Mouse (Mus musculus) limb, embryonic 14.5 days (tissue): Measurements from ENCODE around the gene U2af1. TPM values are rescaled to one million over a fixed set of nuclear protein-coding genes. Genes with fewer than 3 reads are reported as not detected.
"Not testable (repeated sequence)": the region's sequence is repeated elsewhere in the genome, so short reads cannot be mapped to it uniquely, and the experiment has no call there.

ENCODE experiments used
- ATAC-seq: fragments of 200-750 bp; cut with Nextera tagmentation; 2 replicates; pipeline ENCODE4 v1.8.0; 2017; ENCODE audit warnings: low read depth, moderate number of reproducible peaks, moderate TSS enrichment; ENCODE audit not compliant: low FRiP score
- DNase-seq: peaks from one replicate; pipeline ENCODE4 v3.0.0-alpha.2; 2015; ENCODE audit warnings: low spot score
- H3K27ac ChIP-seq: fragments of 300-500 bp; sonication (generic); replicated peaks from 2 replicates; pipeline ENCODE4 v1.5.1; 2014; ENCODE audit warnings: low read depth, mild to moderate bottlenecking, low read length, moderate library complexity, mixed read lengths
- H3K27me3 ChIP-seq: fragments of 300-500 bp; sonication (generic); 2 replicates; pipeline ENCODE4 v1.6.1; 2014; ENCODE audit warnings: low read length, mixed read lengths; ENCODE audit not compliant: control insufficient read depth, insufficient read depth
- H3K36me3 ChIP-seq: fragments of 300-500 bp; sonication (generic); 2 replicates; pipeline ENCODE4 v1.6.1; 2014; ENCODE audit warnings: mild to moderate bottlenecking, low read length, moderate library complexity, mixed read lengths; ENCODE audit not compliant: control insufficient read depth, insufficient read depth
- H3K4me1 ChIP-seq: fragments of 300-500 bp; sonication (generic); 2 replicates; pipeline ENCODE4 v1.6.1; 2014; ENCODE audit warnings: antibody characterized with exemption, low read length, mixed read lengths; ENCODE audit not compliant: control insufficient read depth, insufficient read depth
- H3K4me2 ChIP-seq: fragments of 300-500 bp; sonication (generic); replicated peaks from 2 replicates; pipeline ENCODE4 v1.6.1; 2014; ENCODE audit warnings: low read depth, mild to moderate bottlenecking, low read length, moderate library complexity; ENCODE audit not compliant: severe bottlenecking
- H3K4me3 ChIP-seq: fragments of 300-500 bp; sonication (generic); replicated peaks from 2 replicates; pipeline ENCODE4 v1.5.1; 2014; ENCODE audit warnings: low read length
- H3K9ac ChIP-seq: fragments of 300-500 bp; sonication (generic); 2 replicates; pipeline ENCODE4 v1.6.1; 2014; ENCODE audit warnings: mild to moderate bottlenecking, low read depth, low read length, moderate library complexity; ENCODE audit not compliant: severe bottlenecking
- H3K9me3 ChIP-seq: fragments of 300-500 bp; sonication (generic); 2 replicates; pipeline ENCODE4 v1.6.1; 2016; ENCODE audit warnings: low read length; ENCODE audit not compliant: control insufficient read depth
- POLR2A ChIP-seq: fragments of 200-500 bp; IDR thresholded peaks from 2 replicates; pipeline ENCODE4 v1.8.0; 2012; ENCODE audit warnings: inconsistent platforms, mild to moderate bottlenecking, moderate library complexity, borderline replicate concordance; ENCODE audit not compliant: insufficient read depth, insufficient read length; ENCODE audit errors: extremely low read depth
- WGBS: fragments of 180-500 bp; shearing (Covaris S2); extraction: QIAGEN DNeasy Blood & Tissue Kit; methylation state at CpG from one replicate; pipeline ENCODE4 v1.1.7; 2014; 5-methylcytosine and 5-hydroxymethylcytosine counted together
- polyA plus RNA-seq, 2 experiments: library from polyadenylated mRNA; depleted of rRNA in 1 of 2; stranded (reverse) in 1 of 2; unstranded in 1 of 2; fragments of >200 nt; fragmentation: Nextera tagmentation in 1 of 2; extraction: Ambion mirVana in 1 of 2; gene quantifications; 2 replicates each; pipeline versions ENCODE4 v1.2.1 to v1.2.3; 2012 to 2014

U2af1 gene
- polyA plus RNA-seq, 2 experiments, result 151 to 345 TPM

DNA sequence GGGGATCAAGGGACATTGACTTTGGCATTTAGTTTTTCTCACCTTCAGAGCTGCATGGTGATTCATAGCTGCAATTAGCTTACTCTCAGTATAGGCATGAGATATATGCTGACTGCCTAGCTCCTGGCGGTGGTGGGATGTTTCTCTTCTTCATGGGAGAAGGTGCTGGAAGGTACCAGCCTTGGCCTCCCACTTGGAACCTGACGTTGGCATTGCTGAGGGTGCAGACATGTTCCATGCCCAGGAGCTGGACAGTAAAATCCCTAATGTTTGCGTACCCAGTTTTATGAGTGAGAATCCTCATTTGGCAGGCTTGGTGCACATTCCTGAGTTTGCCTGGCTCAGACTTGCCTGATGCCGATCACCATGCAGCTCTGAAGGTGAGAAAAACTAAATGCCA is 35.6 kb downstream of the U2af1 start:
- H3K36me3 ChIP-seq, result no peaks in the 10 kb centered on the region
- H3K27me3 ChIP-seq, result no peaks in the 10 kb centered on the region
- H3K9me3 ChIP-seq, result no peaks in the 10 kb centered on the region; the same call in 1 of the 2 replicates
- no peak overlapping the region for H3K9ac ChIP-seq
- no peak for DNase-seq
- WGBS, result 73% methylated on average over 4 of the region's 4 CpGs
- no peak overlapping the region for H3K27ac ChIP-seq
- no peak overlapping the region for H3K4me3 ChIP-seq
- no peak for TF ChIP-seq POLR2A
- no peak overlapping the region for H3K4me2 ChIP-seq
- ATAC-seq, result no peak
- no peaks in the 10 kb centered on the region for H3K4me1 ChIP-seq

DNA sequence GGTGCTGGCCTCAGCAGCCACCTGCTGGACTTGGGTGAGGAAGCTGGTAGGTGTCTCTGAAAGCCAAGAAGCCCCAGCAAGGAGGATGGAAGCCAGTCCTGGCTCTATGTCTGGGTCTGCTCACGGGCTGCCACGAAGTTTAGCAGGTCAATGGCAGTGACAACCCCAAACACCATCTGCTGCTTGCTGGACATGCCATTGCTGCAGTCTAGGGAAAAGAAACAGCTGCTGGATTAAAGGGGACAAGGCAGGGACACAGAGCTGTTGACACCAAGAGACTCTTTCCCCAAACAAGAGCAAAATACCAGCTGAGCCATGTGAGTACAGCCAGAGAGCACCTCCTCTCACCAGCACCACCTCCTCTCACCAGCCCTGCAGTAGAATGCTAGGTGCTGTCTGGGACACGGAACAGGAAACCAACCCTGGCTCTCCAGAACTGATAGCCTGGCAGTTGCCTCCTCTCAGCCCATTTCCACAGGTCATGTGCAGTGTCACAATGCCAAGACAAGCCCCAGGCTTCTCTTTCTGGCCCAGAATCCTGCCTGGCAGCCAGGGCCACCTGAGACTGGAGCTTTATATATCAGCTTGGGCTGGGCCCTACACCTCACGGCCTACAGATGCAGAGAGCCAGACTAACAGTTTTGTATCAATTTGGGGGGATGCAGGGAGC is 45.5 kb downstream of the U2af1 start:
- TF ChIP-seq POLR2A, result no peak

DNA sequence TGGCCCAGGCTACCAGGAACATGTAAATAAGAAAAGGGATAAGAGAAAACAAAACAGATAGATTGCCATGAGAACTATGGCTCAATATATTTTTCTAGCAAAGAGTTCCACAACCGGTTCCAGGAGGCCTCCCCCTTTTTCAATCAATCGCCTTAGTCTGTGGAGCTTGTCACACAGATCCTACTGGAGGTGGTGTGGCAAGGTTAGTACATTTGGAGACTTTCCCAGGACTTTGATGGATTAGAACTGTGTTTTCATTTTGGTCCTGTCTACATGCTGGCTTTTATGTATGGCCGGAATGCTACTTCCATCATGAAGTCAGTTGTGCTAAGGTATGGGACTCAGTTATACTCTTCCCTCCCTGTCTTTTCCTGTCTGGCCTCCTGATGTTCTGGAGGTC is 48.8 kb downstream of the U2af1 start:
- ATAC-seq, result no peak
- H3K4me3 ChIP-seq, result no peak overlapping the region
- TF ChIP-seq POLR2A, result no peak
- no peaks in the 10 kb centered on the region for H3K4me1 ChIP-seq
- peaks cover 16% of the 10 kb centered on the region for H3K36me3 ChIP-seq
- no peak overlapping the region for H3K4me2 ChIP-seq
- no peak overlapping the region for H3K27ac ChIP-seq
- no peaks in the 10 kb centered on the region for H3K9me3 ChIP-seq
- no peak for DNase-seq
- WGBS, result 86% methylated on average over 3 of the region's 3 CpGs
- H3K27me3 ChIP-seq, result no peaks in the 10 kb centered on the region
- H3K9ac ChIP-seq, result no peak overlapping the region

More for the DNA sequence above, 45.5 kb downstream of the U2af1 start:
- DNase-seq (no peak), ATAC-seq (peak; percentile 68; the same call in 1 of the 2 replicates)
- Histone ChIP-seq H3K27me3 (no peaks in the 10 kb centered on the region), H3K4me1 (no peaks in the 10 kb centered on the region), H3K4me2 (no peak overlapping the region), H3K9ac (no peak overlapping the region), H3K4me3 (no peak overlapping the region), H3K27ac (no peak overlapping the region), H3K9me3 (no peaks in the 10 kb centered on the region), H3K36me3 (no peaks in the 10 kb centered on the region)
- WGBS, result 83% methylated on average over 4 of the region's 4 CpGs

DNA sequence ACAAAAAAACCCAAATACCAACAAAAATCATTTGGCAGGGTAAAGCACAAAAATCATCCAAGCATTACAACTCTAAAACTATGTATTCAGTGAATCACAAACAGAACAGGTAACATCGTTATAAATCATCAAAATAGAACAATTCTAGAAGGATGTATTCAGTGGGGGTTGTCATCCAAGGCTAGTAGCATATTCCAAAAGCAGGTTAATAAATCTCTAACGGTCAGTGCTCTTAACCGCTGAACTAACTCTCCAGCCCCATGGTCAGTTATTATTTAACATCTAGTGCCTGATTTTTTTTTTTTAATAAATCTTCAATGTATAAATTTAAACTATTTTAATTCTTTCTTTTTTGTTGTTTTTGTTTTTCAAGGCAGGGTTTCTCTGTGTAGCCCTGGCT is 49.5 kb downstream of the U2af1 start:
- ATAC-seq, H3K9ac ChIP-seq, H3K4me3 ChIP-seq, H3K27ac ChIP-seq, H3K4me2 ChIP-seq, DNase-seq, H3K4me1 ChIP-seq, H3K27me3 ChIP-seq, H3K9me3 ChIP-seq: not testable (repeated sequence)
- H3K36me3 ChIP-seq, result peaks cover 23% of the 10 kb centered on the region
- 90% methylated on average over 3 of the region's 3 CpGs for WGBS

DNA sequence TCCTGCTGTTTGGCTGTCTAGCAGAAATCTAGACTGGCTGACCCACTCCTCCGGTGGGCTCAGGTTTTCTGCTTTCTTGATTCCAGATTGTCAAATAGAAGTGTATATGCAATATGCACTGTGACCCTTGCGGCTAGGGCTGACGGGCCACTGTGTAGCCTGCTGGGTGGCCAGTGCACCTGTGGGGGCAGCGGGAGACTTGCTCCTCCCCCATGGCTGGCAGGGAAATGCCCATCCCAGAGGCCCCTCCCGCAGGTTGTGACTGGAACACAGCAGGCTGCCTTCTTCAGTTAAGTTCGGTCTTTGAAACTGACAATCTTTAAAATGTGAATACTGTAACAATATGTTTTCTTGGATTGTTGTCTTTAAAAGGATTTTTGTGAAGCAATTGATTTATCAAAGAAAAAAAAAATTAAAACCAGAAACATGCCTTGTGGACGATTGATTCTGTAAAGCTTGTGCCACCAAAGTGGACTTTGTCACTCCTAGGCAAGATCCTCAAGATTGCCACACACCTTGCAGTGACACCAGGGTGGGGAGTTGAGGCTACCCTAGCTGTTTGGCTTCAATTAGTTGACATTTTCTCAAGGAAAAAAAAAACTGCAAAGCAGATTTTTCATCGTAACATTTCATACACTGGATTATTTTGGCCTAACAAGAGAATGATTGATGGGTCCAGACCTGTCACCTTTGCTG is 51.3 kb downstream of the U2af1 start:
- no peak overlapping the region for H3K27ac ChIP-seq
- no peak overlapping the region for H3K4me2 ChIP-seq
- ATAC-seq, result no peak
- no peaks in the 10 kb centered on the region for H3K27me3 ChIP-seq
- H3K9me3 ChIP-seq, result no peaks in the 10 kb centered on the region
- peaks cover 34% of the 10 kb centered on the region for H3K36me3 ChIP-seq
- no peak for TF ChIP-seq POLR2A
- WGBS, result 80% methylated on average over 7 of the region's 8 CpGs
- no peak overlapping the region for H3K9ac ChIP-seq
- no peak for DNase-seq
- H3K4me1 ChIP-seq, result no peaks in the 10 kb centered on the region
- no peak overlapping the region for H3K4me3 ChIP-seq
